Mouse (Mus musculus): ENCODE measurements around the gene Dyrk2. TPM values are rescaled to one million over a fixed set of nuclear protein-coding genes. Genes with fewer than 3 reads are reported as not detected.

The Dyrk2 gene
- 9.4 and 10.2 TPM in 2 replicates for polyA plus RNA-seq (2015; fragmentation: Nextera tagmentation; extraction: Ambion mirVana)

GRCm38 (mm10) chr10:118870201-118870980 is at the start of gene Dyrk2:
Gene Dyrk2, minus strand, starts transcription at chr10:118870209.
- no peaks in the 10 kb centered on the region for H3K27me3 ChIP-seq
- H3K36me3 ChIP-seq: peaks cover 2% of the 10 kb centered on the region; the same call in 1 of the 2 replicates
- 7% methylated on average over 16 of the region's 16 CpGs for WGBS
- peak within 1 kb of the TSS; percentile 93 for H3K4me2 ChIP-seq (replicated peaks)
- no peaks in the 10 kb centered on the region for H3K9me3 ChIP-seq
- H3K9ac ChIP-seq: peak within 1 kb of the TSS; percentile 97
- peak within 1 kb of the TSS; percentile 97 for H3K27ac ChIP-seq
- H3K4me3 ChIP-seq: peak within 1 kb of the TSS; percentile 81
- ATAC-seq (ENCODE audit: low FRiP score, low read depth): no peak
- peaks cover 29% of the 10 kb centered on the region for H3K4me1 ChIP-seq

- no peak for ATAC-seq (ENCODE audit: low FRiP score, low read depth)
- WGBS: 24% methylated on average over 10 of the region's 10 CpGs
- no peak overlapping the region for H3K4me3 ChIP-seq
These were observed 32.6 kb upstream of the Dyrk2 start for GRCm38 (mm10) chr10:118902625-118903024.

GRCm38 (mm10) chr10:118893645-118894044 is 23.6 kb upstream of the Dyrk2 start:
- Histone ChIP-seq H3K36me3 (no peaks in the 10 kb centered on the region), H3K4me3 (no peak overlapping the region), H3K9ac (no peak overlapping the region), H3K4me2 (replicated peaks) (no peak overlapping the region), H3K9me3 (no peaks in the 10 kb centered on the region), H3K4me1 (no peaks in the 10 kb centered on the region), H3K27ac (no peak overlapping the region), H3K27me3 (no peaks in the 10 kb centered on the region)
- ATAC-seq (ENCODE audit: low FRiP score, low read depth): no peak
- 79% methylated on average over 3 of the region's 3 CpGs for WGBS

More at GRCm38 (mm10) chr10:118902625-118903024, 32.6 kb upstream of the Dyrk2 start:
- H3K27ac ChIP-seq: no peak overlapping the region
- H3K9ac ChIP-seq: no peak overlapping the region
- peaks cover 7% of the 10 kb centered on the region for H3K4me1 ChIP-seq
- H3K9me3 ChIP-seq: no peaks in the 10 kb centered on the region
- H3K27me3 ChIP-seq: no peaks in the 10 kb centered on the region
- H3K4me2 ChIP-seq (replicated peaks): no peak overlapping the region
- no peaks in the 10 kb centered on the region for H3K36me3 ChIP-seq

GRCm38 (mm10) chr10:118884126-118884525 is 14.1 kb upstream of the Dyrk2 start:
- Histone ChIP-seq H3K4me2 (replicated peaks) (no peak overlapping the region), H3K4me3 (no peak overlapping the region), H3K27ac (no peak overlapping the region), H3K9ac (no peak overlapping the region), H3K27me3 (no peaks in the 10 kb centered on the region), H3K36me3 (no peaks in the 10 kb centered on the region), H3K9me3 (no peaks in the 10 kb centered on the region), H3K4me1 (no peaks in the 10 kb centered on the region)
- ATAC-seq (ENCODE audit: low FRiP score, low read depth): no peak
- WGBS: 86% methylated on average over 2 of the region's 2 CpGs

- H3K9me3 ChIP-seq: no peaks in the 10 kb centered on the region
- H3K4me3 ChIP-seq: no peak overlapping the region
- H3K36me3 ChIP-seq: no peaks in the 10 kb centered on the region
- 84% methylated on average over 11 of the region's 11 CpGs for WGBS
- H3K4me1 ChIP-seq: no peaks in the 10 kb centered on the region
- no peak for ATAC-seq (ENCODE audit: low FRiP score, low read depth)
- H3K4me2 ChIP-seq (replicated peaks): no peak overlapping the region
- H3K9ac ChIP-seq: no peak overlapping the region
- no peak overlapping the region for H3K27ac ChIP-seq
- H3K27me3 ChIP-seq: no peaks in the 10 kb centered on the region
These were observed 13.3 kb upstream of the Dyrk2 start for GRCm38 (mm10) chr10:118883317-118883716.

GRCm38 (mm10) chr10:118882258-118882885 is 12.4 kb upstream of the Dyrk2 start:
- H3K27ac ChIP-seq: no peak overlapping the region
- H3K9me3 ChIP-seq: no peaks in the 10 kb centered on the region
- 77% methylated on average over 12 of the region's 12 CpGs for WGBS
- H3K9ac ChIP-seq: no peak overlapping the region
- H3K4me1 ChIP-seq: no peaks in the 10 kb centered on the region
- H3K36me3 ChIP-seq: no peaks in the 10 kb centered on the region
- no peak overlapping the region for H3K4me3 ChIP-seq
- ATAC-seq (ENCODE audit: low FRiP score, low read depth): no peak
- no peaks in the 10 kb centered on the region for H3K27me3 ChIP-seq
- no peak overlapping the region for H3K4me2 ChIP-seq (replicated peaks)

- H3K27me3 ChIP-seq: no peaks in the 10 kb centered on the region
- no peak overlapping the region for H3K27ac ChIP-seq
- no peaks in the 10 kb centered on the region for H3K4me1 ChIP-seq
- no peak for ATAC-seq (ENCODE audit: low FRiP score, low read depth)
- no peaks in the 10 kb centered on the region for H3K36me3 ChIP-seq
- WGBS: 88% methylated on average over 2 of the region's 2 CpGs
- no peaks in the 10 kb centered on the region for H3K9me3 ChIP-seq
- H3K4me2 ChIP-seq (replicated peaks): no peak overlapping the region
- no peak overlapping the region for H3K9ac ChIP-seq
- no peak overlapping the region for H3K4me3 ChIP-seq
These were observed 10.8 kb upstream of the Dyrk2 start for GRCm38 (mm10) chr10:118880776-118881175.

GRCm38 (mm10) chr10:118872196-118872595 is 2.2 kb upstream of the Dyrk2 start:
- no peak for ATAC-seq (ENCODE audit: low FRiP score, low read depth)
- Histone ChIP-seq H3K4me3 (no peak overlapping the region), H3K4me2 (replicated peaks) (no peak overlapping the region), H3K36me3 (no peaks in the 10 kb centered on the region), H3K9ac (no peak overlapping the region), H3K27ac (no peak overlapping the region), H3K9me3 (no peaks in the 10 kb centered on the region), H3K4me1 (peaks cover 13% of the 10 kb centered on the region), H3K27me3 (no peaks in the 10 kb centered on the region)
- 96% methylated on average over 2 of the region's 2 CpGs for WGBS

GRCm38 (mm10) chr10:118869591-118870001 is 413 bp downstream of the Dyrk2 start:
- Histone ChIP-seq H3K4me1 (peaks cover 37% of the 10 kb centered on the region), H3K36me3 (peaks cover 10% of the 10 kb centered on the region), H3K9me3 (no peaks in the 10 kb centered on the region), H3K27ac (peak overlapping the region; percentile 97), H3K4me2 (replicated peaks) (peak overlapping the region; percentile 93), H3K4me3 (peak overlapping the region; percentile 81), H3K27me3 (no peaks in the 10 kb centered on the region), H3K9ac (peak overlapping the region; percentile 70)
- ATAC-seq (ENCODE audit: low FRiP score, low read depth): peak; percentile 75
- under 1% methylated on average over 16 of the region's 16 CpGs for WGBS

GRCm38 (mm10) chr10:118868601-118869590 is 1.1 kb downstream of the Dyrk2 start:
- ATAC-seq (ENCODE audit: low FRiP score, low read depth): peak; percentile 87

GRCm38 (mm10) chr10:118867896-118868600 is 2.0 kb downstream of the Dyrk2 start:
- Histone ChIP-seq H3K4me3 (peak overlapping the region; percentile 81), H3K36me3 (peaks cover 23% of the 10 kb centered on the region), H3K4me2 (replicated peaks) (peak overlapping the region; percentile 87), H3K9ac (peak overlapping the region; percentile 97), H3K27me3 (no peaks in the 10 kb centered on the region), H3K9me3 (no peaks in the 10 kb centered on the region), H3K27ac (peak overlapping the region; percentile 97), H3K4me1 (peaks cover 43% of the 10 kb centered on the region)
- WGBS: 0% methylated on average over 51 of the region's 62 CpGs
- peak; percentile 17; the same call in 1 of the 2 replicates for ATAC-seq (ENCODE audit: low FRiP score, low read depth)

More at GRCm38 (mm10) chr10:118868601-118869590, 1.1 kb downstream of the Dyrk2 start:
- Histone ChIP-seq H3K4me2 (replicated peaks) (peak overlapping the region; percentile 93), H3K4me3 (peak overlapping the region; percentile 81), H3K27ac (peak overlapping the region; percentile 97), H3K4me1 (peaks cover 43% of the 10 kb centered on the region), H3K9me3 (no peaks in the 10 kb centered on the region), H3K36me3 (peaks cover 17% of the 10 kb centered on the region), H3K9ac (peak overlapping the region; percentile 97), H3K27me3 (no peaks in the 10 kb centered on the region)
- under 1% methylated on average over 81 of the region's 130 CpGs for WGBS

Data from limb, embryonic 13.5 days (tissue).